Mouse (Mus musculus): Measurements from ENCODE around the gene Cux2. TPM values are rescaled to one million over a fixed set of nuclear protein-coding genes. Genes with fewer than 3 reads are reported as not detected.
A peak's percentile ranks its signal among the peaks of the same experiment; 100 is the strongest.

Gene Cux2
- polyA plus RNA-seq, 1 experiment = 0.62 TPM

DNA sequence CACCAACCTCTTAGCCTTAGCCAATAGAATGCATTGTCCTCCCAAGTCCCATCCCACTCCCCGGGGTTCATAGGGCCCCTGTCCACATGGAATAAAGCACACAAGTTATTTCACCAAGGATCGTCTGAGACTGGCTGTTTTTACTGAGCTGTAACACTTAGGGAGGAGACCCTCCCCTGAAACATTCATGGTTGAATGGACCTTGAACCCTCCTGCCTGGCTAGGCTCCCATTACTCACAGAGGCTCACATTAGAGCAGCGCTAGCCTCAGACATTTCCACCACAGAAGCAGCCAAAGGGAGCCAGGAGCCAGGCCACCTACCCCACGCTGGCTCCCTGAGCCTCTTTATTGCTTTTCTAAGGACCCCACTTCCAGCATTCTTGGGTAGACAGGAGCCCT is 27.3 kb upstream of the Cux2 start:
- Histone ChIP-seq H3K79me2 (ENCODE audit: control insufficient read depth, insufficient read depth) (no peaks in the 10 kb centered on the region), H3K4me2 (ENCODE audit: low read depth) (no peak overlapping the region), H3K4me3 (no peak overlapping the region), H3K27me3 (ENCODE audit: control insufficient read depth, insufficient read depth, insufficient read length) (peaks cover 43% of the 10 kb centered on the region), H3ac (ENCODE audit: control insufficient read depth, insufficient read length) (no peak overlapping the region), H3K36me3 (ENCODE audit: control insufficient read depth, insufficient read depth) (no peaks in the 10 kb centered on the region)
- TF ChIP-seq E2F4 (IDR thresholded peaks at IDR 0.05; ENCODE audit: insufficient read depth) (no peak), POLR2A (IDR thresholded peaks at IDR 0.05; ENCODE audit: insufficient read length, low read depth) (no peak), USF1 (IDR thresholded peaks at IDR 0.05; ENCODE audit: low read depth) (no peak), POLR2AphosphoS2 (IDR thresholded peaks at IDR 0.05; ENCODE audit: insufficient read length, low read depth) (no peak), SRF (IDR thresholded peaks at IDR 0.05; ENCODE audit: control insufficient read depth, insufficient read length, low read depth) (no peak), REST (IDR thresholded peaks at IDR 0.05; ENCODE audit: insufficient read depth, insufficient read length) (no peak), TCF12 (IDR thresholded peaks at IDR 0.05; ENCODE audit: insufficient read depth, poor library complexity, severe bottlenecking) (no peak), MYOD1 (IDR thresholded peaks at IDR 0.05; ENCODE audit: control insufficient read depth in 1 of 3, insufficient read length in 2 of 3, low read depth in 2 of 3) (no peak), MAX (IDR thresholded peaks at IDR 0.05; ENCODE audit: low read depth) (no peak), CEBPB (IDR thresholded peaks at IDR 0.05; ENCODE audit: insufficient read depth, poor library complexity, severe bottlenecking) (no peak)

DNA sequence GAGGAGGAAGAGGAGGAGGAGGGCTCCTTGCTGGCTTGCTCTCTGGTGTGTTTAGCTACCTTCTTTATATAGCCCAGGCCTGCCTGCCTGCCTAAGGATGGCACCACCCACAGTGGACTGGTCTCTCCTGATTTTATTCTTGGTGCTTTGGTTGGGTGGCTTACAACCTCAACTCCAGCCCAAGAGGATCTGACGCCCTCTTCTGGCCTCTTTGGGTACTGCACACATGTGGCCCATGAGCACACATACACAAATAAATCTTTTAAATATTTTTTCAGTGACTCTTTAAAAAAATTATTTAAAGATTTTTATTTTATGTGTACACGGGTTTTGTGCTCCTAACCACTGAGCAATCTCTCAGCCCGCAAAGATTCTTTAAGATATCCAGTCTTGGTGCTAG is 25.8 kb upstream of the Cux2 start:
- no peaks in the 10 kb centered on the region for H3K36me3 ChIP-seq (ENCODE audit: control insufficient read depth, insufficient read depth)
- no peaks in the 10 kb centered on the region for H3K79me2 ChIP-seq (ENCODE audit: control insufficient read depth, insufficient read depth)
- no peak overlapping the region for H3K4me3 ChIP-seq
- no peak for TF ChIP-seq USF1 (IDR thresholded peaks at IDR 0.05; ENCODE audit: low read depth)
- no peak for TF ChIP-seq CEBPB (IDR thresholded peaks at IDR 0.05; ENCODE audit: insufficient read depth, poor library complexity, severe bottlenecking)
- TF ChIP-seq MAX (IDR thresholded peaks at IDR 0.05; ENCODE audit: low read depth) = no peak
- TF ChIP-seq MYOD1 (IDR thresholded peaks at IDR 0.05; ENCODE audit: control insufficient read depth in 1 of 3, insufficient read length in 2 of 3, low read depth in 2 of 3) = no peak
- no peak for TF ChIP-seq SRF (IDR thresholded peaks at IDR 0.05; ENCODE audit: control insufficient read depth, insufficient read length, low read depth)
- TF ChIP-seq POLR2AphosphoS2 (IDR thresholded peaks at IDR 0.05; ENCODE audit: insufficient read length, low read depth) = no peak
- no peak for TF ChIP-seq POLR2A (IDR thresholded peaks at IDR 0.05; ENCODE audit: insufficient read length, low read depth)
- TF ChIP-seq REST (IDR thresholded peaks at IDR 0.05; ENCODE audit: insufficient read depth, insufficient read length) = no peak
- no peak for TF ChIP-seq MYOG (IDR thresholded peaks at IDR 0.05; ENCODE audit: control insufficient read depth in 1 of 3, insufficient read depth in 1 of 3, insufficient read length in 2 of 3, low read depth in 2 of 3)
- H3K4me2 ChIP-seq (ENCODE audit: low read depth) = no peak overlapping the region
- no peak overlapping the region for H3ac ChIP-seq (ENCODE audit: control insufficient read depth, insufficient read length)
- H3K27me3 ChIP-seq (ENCODE audit: control insufficient read depth, insufficient read depth, insufficient read length) = peaks cover 56% of the 10 kb centered on the region

GRCm38 (mm10) chr5:122071997-122072396 is 22.1 kb upstream of the Cux2 start:
- Histone ChIP-seq H3K4me2 (ENCODE audit: low read depth) (no peak overlapping the region), H3K36me3 (ENCODE audit: control insufficient read depth, insufficient read depth) (no peaks in the 10 kb centered on the region), H3K79me2 (ENCODE audit: control insufficient read depth, insufficient read depth) (no peaks in the 10 kb centered on the region), H3ac (ENCODE audit: control insufficient read depth, insufficient read length) (no peak overlapping the region), H3K4me3 (no peak overlapping the region), H3K27me3 (ENCODE audit: control insufficient read depth, insufficient read depth, insufficient read length) (peaks cover 74% of the 10 kb centered on the region)
- TF ChIP-seq POLR2A (IDR thresholded peaks at IDR 0.05; ENCODE audit: insufficient read length, low read depth) (no peak), SRF (IDR thresholded peaks at IDR 0.05; ENCODE audit: control insufficient read depth, insufficient read length, low read depth) (no peak), USF1 (IDR thresholded peaks at IDR 0.05; ENCODE audit: low read depth) (no peak), MYOD1 (IDR thresholded peaks at IDR 0.05; ENCODE audit: control insufficient read depth in 1 of 3, insufficient read length in 2 of 3, low read depth in 2 of 3) (no peak), E2F4 (IDR thresholded peaks at IDR 0.05; ENCODE audit: insufficient read depth) (no peak), TCF12 (IDR thresholded peaks at IDR 0.05; ENCODE audit: insufficient read depth, poor library complexity, severe bottlenecking) (no peak)

DNA sequence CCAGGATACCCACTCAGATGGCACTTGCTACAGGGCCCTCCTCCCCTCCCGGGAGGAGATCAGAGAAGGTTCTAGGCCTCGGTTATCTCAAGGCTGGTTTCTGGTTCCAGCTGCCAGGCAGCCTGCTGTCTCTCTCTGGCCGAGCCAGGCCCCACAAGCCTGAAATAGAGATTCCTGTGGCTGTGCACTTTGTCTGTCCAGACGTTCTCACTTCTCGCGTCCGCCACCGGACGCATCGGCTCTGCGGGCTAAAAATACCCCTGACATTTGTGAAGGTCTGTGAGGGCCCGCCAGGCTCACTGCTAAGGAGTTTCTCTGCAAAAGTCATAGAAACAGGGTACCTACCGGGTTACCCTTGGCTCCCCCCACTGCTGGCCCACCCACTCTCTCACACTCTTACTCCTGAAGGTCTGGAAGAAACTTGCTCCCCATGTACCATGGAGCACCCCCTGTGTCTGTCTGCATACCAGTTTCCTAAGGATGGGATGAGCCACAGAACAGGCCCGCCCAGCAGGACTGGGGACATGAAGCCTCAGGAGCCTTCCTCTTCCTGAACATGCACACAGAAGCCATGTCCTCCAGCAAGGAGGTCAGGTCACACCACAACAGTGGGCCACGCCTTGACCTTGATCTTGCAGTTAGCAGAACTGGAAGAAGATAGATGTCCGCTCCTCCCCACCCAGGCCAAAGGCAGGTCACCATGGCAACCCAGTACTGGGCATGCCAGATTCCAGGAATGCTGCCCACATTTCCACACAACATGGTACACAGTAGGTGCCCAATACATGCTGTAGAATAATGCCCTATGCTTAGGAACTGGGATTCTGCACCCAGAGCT is 21.3 kb upstream of the Cux2 start:
- Histone ChIP-seq H3K27me3 (ENCODE audit: control insufficient read depth, insufficient read depth, insufficient read length) (peaks cover 74% of the 10 kb centered on the region), H3K4me2 (ENCODE audit: low read depth) (peak overlapping the region; percentile 30), H3K36me3 (ENCODE audit: control insufficient read depth, insufficient read depth) (no peaks in the 10 kb centered on the region), H3K4me3 (no peak overlapping the region), H3K79me2 (ENCODE audit: control insufficient read depth, insufficient read depth) (no peaks in the 10 kb centered on the region), H3ac (ENCODE audit: control insufficient read depth, insufficient read length) (no peak overlapping the region)
- TF ChIP-seq E2F4 (IDR thresholded peaks at IDR 0.05; ENCODE audit: insufficient read depth) (no peak), USF1 (IDR thresholded peaks at IDR 0.05; ENCODE audit: low read depth) (no peak), POLR2A (IDR thresholded peaks at IDR 0.05; ENCODE audit: insufficient read length, low read depth) (no peak), TCF3 (IDR thresholded peaks at IDR 0.05; ENCODE audit: insufficient read length, low read depth) (no peak), POLR2AphosphoS2 (IDR thresholded peaks at IDR 0.05; ENCODE audit: insufficient read length, low read depth) (no peak), SRF (IDR thresholded peaks at IDR 0.05; ENCODE audit: control insufficient read depth, insufficient read length, low read depth) (no peak), TCF12 (IDR thresholded peaks at IDR 0.05; ENCODE audit: insufficient read depth, poor library complexity, severe bottlenecking) (no peak), MAX (IDR thresholded peaks at IDR 0.05; ENCODE audit: low read depth) (no peak), CEBPB (IDR thresholded peaks at IDR 0.05; ENCODE audit: insufficient read depth, poor library complexity, severe bottlenecking) (no peak), MYOG (IDR thresholded peaks at IDR 0.05; ENCODE audit: control insufficient read depth in 1 of 3, insufficient read depth in 1 of 3, insufficient read length in 2 of 3, low read depth in 2 of 3) (peak in 2 of 3 experiments; percentile 75 to 90), REST (IDR thresholded peaks at IDR 0.05; ENCODE audit: insufficient read depth, insufficient read length) (no peak), MYOD1 (IDR thresholded peaks at IDR 0.05; ENCODE audit: control insufficient read depth in 1 of 3, insufficient read length in 2 of 3, low read depth in 2 of 3) (peak in 2 of 3 experiments; percentile 20 to 67)

Measured in myocyte (in vitro differentiated cells).